Mouse (Mus musculus) limb, embryonic 14.5 days (tissue): ENCODE data around the gene Glb1l3. TPM values are rescaled to one million over a fixed set of nuclear protein-coding genes. Genes with fewer than 3 reads are reported as not detected.

ENCODE experiments used
- ATAC-seq: fragments of 200-750 bp; cut with Nextera tagmentation; 2 replicates; pipeline ENCODE4 v1.8.0; 2017; ENCODE audit warnings: low read depth, moderate number of reproducible peaks, moderate TSS enrichment; ENCODE audit not compliant: low FRiP score
- DNase-seq: peaks from one replicate; pipeline ENCODE4 v3.0.0-alpha.2; 2015; ENCODE audit warnings: low spot score
- H3K27ac ChIP-seq: fragments of 300-500 bp; sonication (generic); replicated peaks from 2 replicates; pipeline ENCODE4 v1.5.1; 2014; ENCODE audit warnings: low read depth, mild to moderate bottlenecking, low read length, moderate library complexity, mixed read lengths
- H3K27me3 ChIP-seq: fragments of 300-500 bp; sonication (generic); 2 replicates; pipeline ENCODE4 v1.6.1; 2014; ENCODE audit warnings: low read length, mixed read lengths; ENCODE audit not compliant: control insufficient read depth, insufficient read depth
- H3K36me3 ChIP-seq: fragments of 300-500 bp; sonication (generic); 2 replicates; pipeline ENCODE4 v1.6.1; 2014; ENCODE audit warnings: mild to moderate bottlenecking, low read length, moderate library complexity, mixed read lengths; ENCODE audit not compliant: control insufficient read depth, insufficient read depth
- H3K4me1 ChIP-seq: fragments of 300-500 bp; sonication (generic); 2 replicates; pipeline ENCODE4 v1.6.1; 2014; ENCODE audit warnings: antibody characterized with exemption, low read length, mixed read lengths; ENCODE audit not compliant: control insufficient read depth, insufficient read depth
- H3K4me2 ChIP-seq: fragments of 300-500 bp; sonication (generic); replicated peaks from 2 replicates; pipeline ENCODE4 v1.6.1; 2014; ENCODE audit warnings: low read depth, mild to moderate bottlenecking, low read length, moderate library complexity; ENCODE audit not compliant: severe bottlenecking
- H3K4me3 ChIP-seq: fragments of 300-500 bp; sonication (generic); replicated peaks from 2 replicates; pipeline ENCODE4 v1.5.1; 2014; ENCODE audit warnings: low read length
- H3K9ac ChIP-seq: fragments of 300-500 bp; sonication (generic); 2 replicates; pipeline ENCODE4 v1.6.1; 2014; ENCODE audit warnings: mild to moderate bottlenecking, low read depth, low read length, moderate library complexity; ENCODE audit not compliant: severe bottlenecking
- H3K9me3 ChIP-seq: fragments of 300-500 bp; sonication (generic); 2 replicates; pipeline ENCODE4 v1.6.1; 2016; ENCODE audit warnings: low read length; ENCODE audit not compliant: control insufficient read depth
- POLR2A ChIP-seq: fragments of 200-500 bp; IDR thresholded peaks from 2 replicates; pipeline ENCODE4 v1.8.0; 2012; ENCODE audit warnings: inconsistent platforms, mild to moderate bottlenecking, moderate library complexity, borderline replicate concordance; ENCODE audit not compliant: insufficient read depth, insufficient read length; ENCODE audit errors: extremely low read depth
- WGBS: fragments of 180-500 bp; shearing (Covaris S2); extraction: QIAGEN DNeasy Blood & Tissue Kit; methylation state at CpG from one replicate; pipeline ENCODE4 v1.1.7; 2014; 5-methylcytosine and 5-hydroxymethylcytosine counted together
- polyA plus RNA-seq, 2 experiments: library from polyadenylated mRNA; depleted of rRNA in 1 of 2; stranded (reverse) in 1 of 2; unstranded in 1 of 2; fragments of >200 nt; fragmentation: Nextera tagmentation in 1 of 2; extraction: Ambion mirVana in 1 of 2; gene quantifications; 2 replicates each; pipeline versions ENCODE4 v1.2.1 to v1.2.3; 2012 to 2014

The Glb1l3 gene
- polyA plus RNA-seq, 2 experiments: not detected

DNA sequence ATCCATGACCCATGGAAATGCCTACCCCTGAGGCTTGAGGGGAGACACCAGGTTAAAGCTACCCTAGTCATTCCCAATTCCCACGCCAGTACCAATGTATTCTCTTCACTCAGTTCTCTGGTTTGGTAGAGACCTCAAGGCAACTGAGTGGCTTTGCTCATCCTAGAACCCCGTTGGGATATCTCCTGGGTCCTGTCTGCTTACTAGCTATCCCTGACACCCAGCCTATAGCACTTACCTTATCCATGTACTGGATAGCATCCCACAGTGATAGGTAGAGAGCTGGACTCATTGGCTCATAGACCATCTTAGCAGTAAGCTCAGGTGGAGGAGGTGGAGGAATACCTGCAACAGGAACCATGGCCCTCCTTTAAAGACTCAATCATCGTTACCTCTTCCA lies 92.5 kb downstream of the Glb1l3 start:
- H3K4me1 ChIP-seq: no peaks in the 10 kb centered on the region
- no peaks in the 10 kb centered on the region for H3K36me3 ChIP-seq
- no peak overlapping the region for H3K4me3 ChIP-seq
- H3K4me2 ChIP-seq: no peak overlapping the region
- TF ChIP-seq POLR2A: no peak
- H3K27me3 ChIP-seq: no peaks in the 10 kb centered on the region
- DNase-seq (no peak), ATAC-seq (no peak)
- H3K9me3 ChIP-seq: no peaks in the 10 kb centered on the region
- 74% methylated on average over 3 of the region's 3 CpGs for WGBS
- H3K27ac ChIP-seq: no peak overlapping the region
- no peak overlapping the region for H3K9ac ChIP-seq

Other genes with a start within 250 kb of the Glb1l3 start
- gene B3gat1, start 127.2 kb downstream of the Glb1l3 start, polyA plus RNA-seq (2012; rRNA removed): 2.4 and 3.0 TPM in 2 replicates
- 0.23 and 0.28 TPM in 2 replicates for gene B3gat1, start 127.2 kb downstream of the Glb1l3 start, polyA plus RNA-seq (2014; fragmentation: Nextera tagmentation; extraction: Ambion mirVana)
- 3.5 TPM in 2 replicates for gene Glb1l2, start 54.4 kb downstream of the Glb1l3 start, polyA plus RNA-seq (2012; rRNA removed)
- gene Glb1l2, start 54.4 kb downstream of the Glb1l3 start, polyA plus RNA-seq (2014; fragmentation: Nextera tagmentation; extraction: Ambion mirVana): 2.6 and 4.4 TPM in 2 replicates
- 0.05 TPM in 2 replicates for gene Gm1110, start 62.2 kb upstream of the Glb1l3 start, polyA plus RNA-seq (2012; rRNA removed)
- gene Gm1110, start 62.2 kb upstream of the Glb1l3 start, polyA plus RNA-seq (2014; fragmentation: Nextera tagmentation; extraction: Ambion mirVana): not detected in 2 replicates
- 46.4 and 47.3 TPM in 2 replicates for gene Acad8, start 138.7 kb upstream of the Glb1l3 start, polyA plus RNA-seq (2012; rRNA removed)
- 45.6 and 46.7 TPM in 2 replicates for gene Acad8, start 138.7 kb upstream of the Glb1l3 start, polyA plus RNA-seq (2014; fragmentation: Nextera tagmentation; extraction: Ambion mirVana)
- gene Thyn1, start 138.8 kb upstream of the Glb1l3 start, polyA plus RNA-seq (2012; rRNA removed): 44.4 and 69.2 TPM in 2 replicates
- gene Thyn1, start 138.8 kb upstream of the Glb1l3 start, polyA plus RNA-seq (2014; fragmentation: Nextera tagmentation; extraction: Ambion mirVana): 124 and 127 TPM in 2 replicates
- gene Vps26b, start 169.2 kb upstream of the Glb1l3 start, polyA plus RNA-seq (2012; rRNA removed): 40.3 and 44.1 TPM in 2 replicates
- 44.2 and 49.2 TPM in 2 replicates for gene Vps26b, start 169.2 kb upstream of the Glb1l3 start, polyA plus RNA-seq (2014; fragmentation: Nextera tagmentation; extraction: Ambion mirVana)
- 38.5 and 38.8 TPM in 2 replicates for gene Ncapd3, start 169.3 kb upstream of the Glb1l3 start, polyA plus RNA-seq (2012; rRNA removed)
- gene Ncapd3, start 169.3 kb upstream of the Glb1l3 start, polyA plus RNA-seq (2014; fragmentation: Nextera tagmentation; extraction: Ambion mirVana): 24.3 and 28.2 TPM in 2 replicates